Mouse (Mus musculus) forebrain, embryonic 16.5 days (tissue): ENCODE measurements at regions not wholly inside any gene's neighbourhood (a gene's known extent, or its start where the extent isn't known, plus 50 kb on each side); places are given as distances from the start of the nearest gene placed in this dataset.

ENCODE experiments used
- ATAC-seq: fragments of 200-750 bp; cut with Nextera tagmentation; 2 replicates; pipeline ENCODE4 v1.8.0; 2017; ENCODE audit warnings: mild to moderate bottlenecking, moderate library complexity
- H3K27ac ChIP-seq: fragments of 300-500 bp; sonication (generic); 2 replicates; pipeline ENCODE4 v1.5.1; 2014; ENCODE audit warnings: low read length, control low read depth
- H3K27me3 ChIP-seq: fragments of 300-500 bp; sonication (generic); replicated peaks from 2 replicates; pipeline ENCODE4 v1.6.1; 2014; ENCODE audit warnings: low read length; ENCODE audit not compliant: control insufficient read depth, insufficient read depth
- H3K36me3 ChIP-seq: fragments of 300-500 bp; sonication (generic); 2 replicates; pipeline ENCODE4 v1.6.1; 2014; ENCODE audit not compliant: control insufficient read depth, insufficient read depth
- H3K4me1 ChIP-seq: fragments of 300-500 bp; sonication (generic); replicated peaks from 2 replicates; pipeline ENCODE4 v1.6.1; 2014; ENCODE audit warnings: low read length; ENCODE audit not compliant: control insufficient read depth, insufficient read depth
- H3K4me2 ChIP-seq: fragments of 300-500 bp; sonication (generic); 2 replicates; pipeline ENCODE4 v1.6.1; 2014; ENCODE audit warnings: mild to moderate bottlenecking, low read length, control low read depth
- H3K4me3 ChIP-seq: fragments of 300-500 bp; sonication (generic); replicated peaks from 2 replicates; pipeline ENCODE4 v1.5.1; 2014; ENCODE audit warnings: mild to moderate bottlenecking, low read length, control low read depth
- H3K9ac ChIP-seq: fragments of 300-500 bp; sonication (generic); replicated peaks from 2 replicates; pipeline ENCODE4 v1.6.1; 2014; ENCODE audit warnings: low read depth, low read length, control low read depth
- H3K9me3 ChIP-seq: fragments of 300-500 bp; sonication (generic); 2 replicates; pipeline ENCODE4 v1.6.1; 2016; ENCODE audit warnings: low read length; ENCODE audit not compliant: control insufficient read depth
- WGBS: fragments of 180-500 bp; shearing (Covaris S2); extraction: QIAGEN DNeasy Blood & Tissue Kit; methylation state at CpG from one replicate; pipeline ENCODE4 v1.1.7; 2014; 5-methylcytosine and 5-hydroxymethylcytosine counted together

DNA sequence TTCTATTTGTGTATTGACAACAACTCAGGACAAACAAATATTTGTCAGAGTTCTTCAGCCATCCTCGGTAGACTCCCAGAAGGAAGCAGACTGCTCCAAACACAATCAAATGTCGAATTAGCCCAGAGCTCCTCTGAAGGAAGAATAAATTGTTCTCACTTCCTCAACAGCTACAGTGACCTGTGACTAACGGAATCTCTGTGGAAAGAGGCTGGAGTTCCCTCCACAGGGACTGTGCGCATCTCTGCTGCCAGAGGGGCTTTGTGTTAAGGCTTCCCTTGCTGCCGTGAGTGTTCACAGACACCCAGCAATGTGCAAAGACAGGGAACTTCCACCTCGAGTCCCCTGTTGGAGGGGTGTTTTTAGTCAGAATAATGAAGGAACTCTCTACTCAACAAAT is 107.0 kb upstream of the Irs2 start:
- Histone ChIP-seq H3K4me3 (no peak overlapping the region), H3K36me3 (no peaks in the 10 kb centered on the region), H3K27me3 (peaks cover 3% of the 10 kb centered on the region; the same call in 1 of the 2 replicates), H3K27ac (no peak overlapping the region), H3K4me2 (no peak overlapping the region), H3K9me3 (no peaks in the 10 kb centered on the region), H3K9ac (no peak overlapping the region), H3K4me1 (peaks cover 19% of the 10 kb centered on the region)
- 64% methylated on average over 6 of the region's 6 CpGs for WGBS
- ATAC-seq = no peak

DNA sequence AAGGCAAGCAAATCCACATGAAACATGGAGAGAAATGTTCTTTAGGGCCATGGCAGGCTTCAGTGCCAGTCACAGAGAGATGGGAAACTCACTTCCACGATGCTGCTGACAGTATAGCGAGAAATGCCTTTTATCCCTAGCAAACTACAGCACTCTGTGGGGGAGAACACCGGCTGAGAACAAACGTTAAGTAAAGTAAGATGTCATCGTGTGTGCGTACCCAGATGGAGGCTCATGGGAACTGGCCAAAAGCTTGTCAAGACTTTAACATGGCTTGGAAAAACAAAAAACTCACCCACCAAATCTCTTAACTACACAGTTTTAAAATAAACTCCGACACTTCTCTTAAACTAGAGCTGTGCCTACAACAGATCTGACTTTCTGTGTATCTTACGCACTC is 106.3 kb upstream of the Irs2 start:
- Histone ChIP-seq H3K27ac (peak overlapping the region; percentile 48; the same call in 1 of the 2 replicates), H3K4me3 (no peak overlapping the region), H3K36me3 (no peaks in the 10 kb centered on the region), H3K9ac (no peak overlapping the region), H3K9me3 (no peaks in the 10 kb centered on the region), H3K4me2 (no peak overlapping the region), H3K27me3 (peaks cover 3% of the 10 kb centered on the region; the same call in 1 of the 2 replicates), H3K4me1 (peaks cover 19% of the 10 kb centered on the region)
- peak; percentile 60 for ATAC-seq
- 50% methylated on average over 8 of the region's 8 CpGs for WGBS

DNA sequence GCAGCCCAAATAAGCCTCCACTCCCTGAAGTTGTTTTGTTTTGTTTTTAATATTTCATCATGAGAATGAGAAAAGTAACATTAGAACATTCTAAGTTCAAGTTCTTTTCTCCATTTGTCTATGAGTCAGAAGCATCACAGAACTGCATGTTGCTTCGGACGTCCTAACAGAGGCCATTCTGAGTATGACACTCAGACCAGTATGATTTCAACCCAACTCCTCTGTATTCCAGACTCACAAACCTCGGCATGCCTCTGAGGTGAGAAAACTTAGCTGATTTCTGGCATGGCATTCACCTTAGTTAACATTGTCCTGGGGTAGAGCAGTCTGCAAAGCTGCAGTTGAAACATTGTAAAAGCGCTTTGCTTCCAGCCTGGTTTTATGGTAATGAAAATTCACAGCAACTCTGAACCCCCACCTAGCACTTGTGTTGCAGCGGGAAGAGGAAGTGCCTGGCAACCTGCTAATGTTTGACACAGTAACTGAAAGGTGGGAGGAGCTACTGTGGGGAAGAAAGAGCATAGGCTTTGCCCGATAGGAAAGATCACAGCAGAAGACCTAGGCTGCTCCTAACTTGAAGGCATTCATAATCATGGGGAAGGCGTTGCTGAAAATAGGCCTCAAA is 104.8 kb upstream of the Irs2 start:
- H3K27ac ChIP-seq = no peak overlapping the region

DNA sequence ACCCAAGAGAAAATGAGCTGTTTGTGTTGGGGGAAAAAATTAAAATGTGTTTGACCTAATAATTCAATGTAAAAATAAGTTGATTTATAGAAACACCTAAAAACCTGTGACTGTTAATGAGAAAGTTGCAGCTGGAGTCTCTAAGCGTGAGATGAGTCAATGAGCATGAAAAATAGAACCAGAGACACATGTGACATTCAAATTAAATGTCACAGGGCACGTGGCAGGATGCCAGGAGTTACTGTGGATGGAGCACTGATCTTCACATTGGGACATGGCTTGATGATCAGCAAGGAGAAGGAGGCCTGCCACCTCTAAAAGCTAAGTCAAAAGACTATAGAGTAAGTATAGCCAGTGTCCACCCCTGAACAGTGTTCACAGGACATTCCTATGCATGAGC is 103.7 kb upstream of the Irs2 start:
- ATAC-seq = no peak
- Histone ChIP-seq H3K27me3 (no peaks in the 10 kb centered on the region), H3K9ac (no peak overlapping the region), H3K4me1 (peaks cover 16% of the 10 kb centered on the region), H3K36me3 (no peaks in the 10 kb centered on the region), H3K4me3 (no peak overlapping the region), H3K27ac (no peak overlapping the region), H3K4me2 (no peak overlapping the region), H3K9me3 (no peaks in the 10 kb centered on the region)
- WGBS = 73% methylated on average over 2 of the region's 2 CpGs

More for the DNA sequence above, 104.8 kb upstream of the Irs2 start:
- Histone ChIP-seq H3K36me3 (no peaks in the 10 kb centered on the region), H3K9me3 (no peaks in the 10 kb centered on the region), H3K9ac (no peak overlapping the region), H3K4me3 (no peak overlapping the region), H3K4me1 (peaks cover 16% of the 10 kb centered on the region), H3K27me3 (peaks cover 3% of the 10 kb centered on the region; the same call in 1 of the 2 replicates), H3K4me2 (no peak overlapping the region)
- 67% methylated on average over 7 of the region's 7 CpGs for WGBS
- ATAC-seq = no peak

DNA sequence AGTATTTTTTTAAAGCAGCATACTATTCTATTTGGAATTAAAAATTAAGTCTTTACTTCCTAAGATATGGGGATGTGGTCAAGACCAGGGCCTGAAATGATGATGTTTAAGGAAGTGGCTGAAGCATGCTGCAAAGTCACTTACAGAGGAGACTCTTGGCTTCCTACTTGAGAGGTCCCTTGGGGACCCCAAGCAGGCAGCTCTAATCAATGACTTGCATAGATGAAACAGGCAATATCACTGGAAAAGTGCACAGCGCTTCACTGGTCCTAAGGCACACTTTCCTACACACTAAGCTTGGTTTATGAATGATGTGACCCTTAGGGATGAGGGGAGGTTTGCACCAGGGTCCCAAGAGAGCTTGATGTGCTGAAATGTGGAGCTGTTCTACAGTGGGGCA is 99.2 kb upstream of the Irs2 start:
- H3K27ac ChIP-seq = no peak overlapping the region
- H3K9me3 ChIP-seq = no peaks in the 10 kb centered on the region
- H3K9ac ChIP-seq = no peak overlapping the region
- WGBS = 95% methylated on average over 1 of the region's 1 CpGs
- H3K4me3 ChIP-seq = no peak overlapping the region
- no peaks in the 10 kb centered on the region for H3K36me3 ChIP-seq
- H3K27me3 ChIP-seq = no peaks in the 10 kb centered on the region
- no peak overlapping the region for H3K4me2 ChIP-seq
- no peak for ATAC-seq
- no peaks in the 10 kb centered on the region for H3K4me1 ChIP-seq

DNA sequence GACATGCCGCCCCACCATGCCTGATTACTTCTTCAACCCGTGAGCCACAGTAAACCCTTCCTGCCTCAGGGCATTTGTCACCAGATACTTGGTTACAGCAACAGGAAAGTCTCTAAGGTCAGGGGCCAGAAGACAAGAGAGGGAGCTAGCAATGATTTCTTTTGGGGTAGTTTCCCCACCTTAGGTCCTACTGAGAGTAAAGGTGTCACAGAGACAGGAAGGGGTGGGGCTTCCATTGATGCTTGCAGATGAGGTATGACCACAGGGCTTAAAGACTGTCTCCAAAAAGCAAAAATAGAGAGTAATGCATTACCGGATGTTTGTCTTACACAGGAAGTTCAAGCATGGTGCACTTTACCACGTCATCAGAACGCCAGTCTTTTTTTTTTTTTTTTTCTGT is 98.8 kb upstream of the Irs2 start:
- no peak overlapping the region for H3K4me2 ChIP-seq
- H3K4me1 ChIP-seq = no peaks in the 10 kb centered on the region
- no peaks in the 10 kb centered on the region for H3K9me3 ChIP-seq
- no peak for ATAC-seq
- 94% methylated on average over 5 of the region's 5 CpGs for WGBS
- no peak overlapping the region for H3K9ac ChIP-seq
- no peaks in the 10 kb centered on the region for H3K36me3 ChIP-seq
- no peak overlapping the region for H3K4me3 ChIP-seq
- H3K27me3 ChIP-seq = no peaks in the 10 kb centered on the region
- no peak overlapping the region for H3K27ac ChIP-seq

DNA sequence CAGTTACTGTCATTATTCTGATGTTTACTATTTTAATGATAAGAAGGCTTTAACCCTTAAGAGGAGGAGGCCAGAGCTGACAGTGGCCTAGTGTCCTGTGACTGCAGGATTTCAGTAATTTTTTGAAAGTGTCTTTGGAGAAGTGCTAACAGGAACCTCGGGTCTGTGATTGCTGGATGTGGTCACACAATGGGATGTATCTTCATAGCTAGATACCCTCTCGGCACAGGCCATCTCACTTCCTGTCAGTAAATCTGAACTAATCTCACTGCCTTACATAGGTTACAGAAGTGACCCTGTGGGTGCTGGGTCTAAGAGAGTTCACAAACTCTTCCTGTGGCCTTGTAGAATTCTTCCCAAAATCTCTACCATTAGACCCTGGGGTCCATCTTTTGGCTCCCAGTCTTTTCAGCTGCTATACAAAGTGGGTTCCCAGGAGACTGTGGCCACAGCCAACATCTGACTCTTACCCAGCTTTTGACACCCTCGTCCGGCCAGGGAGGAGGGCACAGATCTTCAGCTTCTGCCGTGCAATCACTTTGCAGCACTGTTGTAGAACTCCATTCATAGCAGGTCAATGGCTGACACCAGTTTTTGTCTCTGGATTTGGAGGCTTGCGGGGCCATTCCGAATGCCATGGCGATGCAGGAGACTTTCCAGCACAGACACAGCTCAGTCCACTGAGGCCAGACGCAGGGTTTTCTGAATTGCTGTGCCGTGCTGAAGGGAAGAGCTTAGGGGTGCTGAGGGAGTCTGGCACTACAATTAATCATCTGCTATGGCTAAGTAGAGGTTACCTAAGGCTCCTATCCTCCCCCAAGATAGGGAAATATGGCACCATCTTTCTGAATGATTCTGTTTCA is 95.7 kb upstream of the Irs2 start:
- Histone ChIP-seq H3K4me2 (no peak overlapping the region), H3K27me3 (no peaks in the 10 kb centered on the region), H3K36me3 (no peaks in the 10 kb centered on the region), H3K4me3 (no peak overlapping the region), H3K9ac (no peak overlapping the region), H3K4me1 (no peaks in the 10 kb centered on the region), H3K9me3 (no peaks in the 10 kb centered on the region), H3K27ac (no peak overlapping the region)
- no peak for ATAC-seq
- WGBS = 57% methylated on average over 10 of the region's 10 CpGs

DNA sequence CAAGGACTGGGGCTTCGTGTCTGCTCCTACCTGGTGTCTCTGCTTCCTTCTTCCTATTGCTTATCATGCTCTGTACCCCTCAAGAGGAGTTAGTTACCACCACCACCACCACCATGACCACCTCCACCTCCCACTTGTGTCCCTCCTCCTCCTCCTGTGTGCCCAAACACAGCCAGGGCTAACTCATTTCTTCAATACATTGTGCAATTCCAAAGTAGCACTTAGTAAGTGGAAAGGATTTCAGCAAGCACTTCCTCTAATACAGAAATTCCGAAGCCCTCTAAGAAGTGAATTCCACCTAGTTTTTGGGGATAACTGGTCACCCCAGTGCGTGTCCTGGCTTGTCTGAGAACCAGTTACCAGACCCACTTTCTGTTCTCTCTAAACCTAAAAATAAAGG is 92.1 kb upstream of the Irs2 start:
- Histone ChIP-seq H3K27me3 (no peaks in the 10 kb centered on the region), H3K4me1 (no peaks in the 10 kb centered on the region), H3K4me2 (no peak overlapping the region), H3K4me3 (no peak overlapping the region), H3K27ac (no peak overlapping the region), H3K9me3 (no peaks in the 10 kb centered on the region), H3K36me3 (no peaks in the 10 kb centered on the region), H3K9ac (no peak overlapping the region)
- no peak for ATAC-seq
- whole genome bisulfite sequencing = 91% methylated on average over 3 of the region's 3 CpGs

DNA sequence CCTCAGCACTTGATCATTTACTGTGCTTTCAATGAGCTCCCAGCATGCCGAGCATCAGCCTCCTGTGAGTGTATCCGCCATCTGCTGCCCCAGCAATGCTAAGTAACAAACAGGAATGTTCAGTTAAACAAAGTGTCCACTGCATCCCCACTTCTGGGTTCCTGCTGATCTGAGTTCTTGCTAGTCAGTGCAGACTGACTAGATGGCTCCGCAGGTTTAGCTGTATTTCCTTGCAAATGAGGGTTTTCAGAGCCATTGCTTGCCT is 91.3 kb upstream of the Irs2 start:
- WGBS = 69% methylated on average over 3 of the region's 3 CpGs

More for the DNA sequence above, 91.3 kb upstream of the Irs2 start:
- Histone ChIP-seq H3K27ac (no peak overlapping the region), H3K36me3 (no peaks in the 10 kb centered on the region), H3K27me3 (no peaks in the 10 kb centered on the region), H3K4me2 (no peak overlapping the region), H3K4me3 (no peak overlapping the region), H3K9ac (no peak overlapping the region), H3K4me1 (no peaks in the 10 kb centered on the region), H3K9me3 (no peaks in the 10 kb centered on the region)
- ATAC-seq = no peak
